Mouse (Mus musculus) brown adipose tissue, adult 24 weeks (tissue): ENCODE results near the gene Mup7. TPM values are rescaled to one million over a fixed set of nuclear protein-coding genes. Genes with fewer than 3 reads are reported as not detected.
"Not testable (repeated sequence)": the region's sequence is repeated elsewhere in the genome, so short reads cannot be mapped to it uniquely, and the experiment has no call there.

Experiments used
- H3K27ac ChIP-seq: fragments of 200-500 bp; replicated peaks from 2 replicates; pipeline ENCODE4 v1.5.1; 2012; ENCODE audit warnings: low read depth, mild to moderate bottlenecking, low read length
- H3K4me1 ChIP-seq: fragments of 200-500 bp; 2 replicates; pipeline ENCODE4 v1.6.1; 2012; ENCODE audit warnings: low read length, mixed read lengths; ENCODE audit not compliant: control insufficient read depth, insufficient read depth, insufficient read length
- H3K4me3 ChIP-seq: fragments of 200-500 bp; 2 replicates; pipeline ENCODE4 v1.5.1; 2012; ENCODE audit warnings: low read depth, mild to moderate bottlenecking, low read length, moderate library complexity; ENCODE audit not compliant: insufficient read depth
- polyA plus RNA-seq: library from polyadenylated mRNA; stranded (reverse); fragments of >200 nt; gene quantifications from 2 replicates; pipeline ENCODE4 v1.2.4, GENCODE M21; 2012; ENCODE audit not compliant: missing spikeins, insufficient read depth, insufficient read length

The Mup7 gene
- 4.7 and 14.6 TPM in 2 replicates for polyA plus RNA-seq

DNA sequence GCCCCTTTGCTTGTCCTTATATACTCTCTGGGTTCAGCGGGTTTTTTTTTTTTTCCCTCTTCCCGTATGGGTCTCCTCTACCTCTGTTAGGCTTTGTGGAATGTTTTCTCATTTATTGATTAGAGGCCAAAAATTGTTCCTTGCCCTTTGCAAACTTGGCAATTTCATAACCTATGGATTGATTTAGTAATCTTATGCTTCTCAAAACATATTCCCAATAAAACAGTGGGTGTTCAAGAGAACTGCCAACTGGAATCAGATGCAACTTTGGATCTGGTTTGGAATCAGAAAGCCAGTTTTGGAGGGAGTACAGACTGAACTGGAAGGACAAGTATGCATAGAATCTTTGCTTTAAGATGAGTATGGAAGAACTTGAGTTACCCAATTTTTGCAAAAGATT is at the start of gene Mup7:
TSS of gene Mup7 (minus strand) at position 101 of the 400 bp plus-strand sequence.
- H3K27ac ChIP-seq, H3K4me1 ChIP-seq, H3K4me3 ChIP-seq: not testable (repeated sequence)

DNA sequence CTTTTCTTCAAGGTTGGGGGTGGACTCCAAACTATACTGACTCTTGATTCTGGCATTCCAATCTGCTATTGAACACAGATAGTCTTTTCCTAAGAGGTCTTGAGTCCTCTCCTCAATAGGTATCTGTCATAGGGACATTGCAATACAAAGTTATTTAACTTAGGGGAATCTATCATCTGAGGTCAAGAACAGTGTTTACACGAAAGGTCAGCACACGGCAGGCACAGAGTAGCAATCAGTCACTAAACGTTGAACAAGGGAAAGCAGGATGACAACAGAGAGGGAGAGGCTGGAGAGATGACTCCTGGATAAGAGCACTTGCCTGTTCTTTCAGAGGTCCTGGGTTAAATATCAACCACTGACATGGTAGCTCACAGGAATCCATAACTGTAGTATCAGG is 9.6 kb upstream of the Mup7 start:
- not testable (repeated sequence) for H3K27ac ChIP-seq, H3K4me3 ChIP-seq, H3K4me1 ChIP-seq

DNA sequence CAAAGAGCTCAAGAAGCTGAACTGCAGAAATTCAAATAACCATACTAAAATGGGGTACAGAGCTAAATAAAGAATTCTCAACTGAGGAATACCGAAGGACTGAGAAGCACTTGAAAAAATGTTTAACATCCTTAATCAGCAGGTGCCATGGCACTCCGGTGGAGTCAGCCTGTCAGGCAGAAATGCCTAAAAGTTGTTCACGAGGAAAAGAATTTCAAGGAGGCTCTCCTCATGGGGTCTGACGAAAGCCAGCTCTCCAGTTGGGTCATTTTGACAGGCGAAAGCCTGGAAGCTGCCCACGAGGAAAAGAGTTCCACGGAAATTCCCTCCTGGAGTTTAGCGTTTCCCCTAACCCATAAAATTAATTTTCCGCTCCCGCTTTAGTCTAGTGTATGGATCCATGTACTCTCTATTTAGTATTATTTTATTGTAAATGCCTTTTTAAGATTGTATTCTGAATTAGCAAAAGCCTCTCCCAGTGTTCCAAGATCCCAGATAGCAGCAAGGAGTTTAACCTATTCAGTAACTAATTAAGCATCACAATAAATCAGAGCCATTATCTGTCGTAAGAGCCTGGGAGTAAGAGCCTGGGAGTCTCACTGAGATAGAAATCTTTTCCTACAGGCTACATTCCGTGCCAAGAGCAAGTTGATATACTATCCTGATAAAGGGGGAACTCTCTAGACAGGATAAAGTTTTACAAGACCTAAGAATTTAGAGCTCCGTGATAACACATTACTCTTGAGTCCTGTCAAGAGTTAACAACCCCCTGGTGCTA is 40.8 kb downstream of the Mup7 start:
- not testable (repeated sequence) for H3K4me1 ChIP-seq, H3K4me3 ChIP-seq, H3K27ac ChIP-seq

DNA sequence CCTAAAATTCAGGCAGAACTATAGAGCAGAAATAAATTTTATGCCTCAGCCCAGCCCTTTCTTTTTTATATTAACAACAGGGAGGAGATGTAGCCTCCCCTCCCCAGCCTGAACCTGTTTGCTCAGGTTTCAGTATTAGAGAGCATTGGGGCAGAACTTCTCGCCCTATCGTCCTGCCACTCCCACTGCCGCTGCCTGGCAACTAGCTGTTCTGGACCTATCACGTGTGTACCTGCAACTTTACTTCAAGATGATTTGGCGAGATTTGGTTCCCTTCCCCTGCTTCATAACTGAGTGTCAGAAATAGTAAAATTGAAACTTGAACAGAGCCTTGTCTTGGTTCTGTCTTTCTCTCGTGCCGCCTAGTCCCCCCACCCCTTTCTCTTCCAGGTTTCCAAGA is 50.1 kb downstream of the Mup7 start:
- H3K4me1 ChIP-seq, H3K4me3 ChIP-seq, H3K27ac ChIP-seq: not testable (repeated sequence)

Other genes starting within 250 kb of the Mup7 start
- not detected in 2 replicates for gene Slc46a2, start 155.4 kb downstream of the Mup7 start, polyA plus RNA-seq
- not detected in 2 replicates for gene Mup4, start 109.8 kb downstream of the Mup7 start, polyA plus RNA-seq
- gene Mup6, start 106.2 kb downstream of the Mup7 start, polyA plus RNA-seq = not detected in 2 replicates
- 3.6 TPM in 1 of 2 replicates, not detected in the other for gene Mup2, start 83.8 kb upstream of the Mup7 start, polyA plus RNA-seq
- not detected in 2 replicates for gene Mup8, start 152.1 kb upstream of the Mup7 start, polyA plus RNA-seq